Mouse (Mus musculus) brain, adult 2 months (tissue): ENCODE measurements at regions not wholly inside any gene's neighbourhood (a gene's known extent, or its start where the extent isn't known, plus 50 kb on each side); places are given as distances from the start of the nearest gene placed in this dataset.
A peak's percentile ranks its signal among the peaks of the same experiment; 100 is the strongest.

ENCODE experiments used
- DNase-seq: peaks from one replicate; pipeline ENCODE4 v3.0.0; 2011; ENCODE audit warnings: low read depth, low spot score

DNA sequence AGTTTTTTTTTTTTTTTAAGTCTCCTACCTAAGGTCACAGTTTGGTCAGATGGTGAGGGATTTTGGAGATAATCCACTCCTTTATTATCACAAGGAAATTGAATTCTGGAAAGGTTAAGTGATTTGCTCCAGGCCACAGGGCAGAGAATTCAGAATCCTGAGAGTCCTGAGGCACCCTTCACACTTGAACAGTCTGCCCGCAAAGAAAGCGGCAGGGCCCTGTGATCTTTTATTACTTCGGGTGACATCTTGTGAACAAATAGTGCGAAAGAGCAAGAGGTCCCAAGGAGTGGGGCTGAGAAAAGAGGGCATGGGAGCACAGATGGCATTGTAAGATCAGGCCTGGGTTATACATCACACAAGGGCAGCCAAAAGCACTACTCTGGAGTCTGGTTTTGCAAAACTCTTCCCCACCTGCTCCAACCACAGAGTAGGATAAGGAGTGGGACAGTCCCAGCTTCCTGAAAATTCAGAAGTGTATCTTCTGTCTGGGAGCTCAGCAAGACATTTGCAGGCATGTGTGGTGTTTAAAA is 150.5 kb upstream of the Wdr11 start:
- no peak for DNase-seq

GRCm38 (mm10) chr7:129469496-129469895 is 122.2 kb upstream of the Wdr11 start:
- DNase-seq: no peak

GRCm38 (mm10) chr7:129483736-129484135 is 107.9 kb upstream of the Wdr11 start:
- DNase-seq: peak; percentile 85

- peak; percentile 84 for DNase-seq
Measured at GRCm38 (mm10) chr7:129506894-129507293, 84.8 kb upstream of the Wdr11 start.

- no peak for DNase-seq
Measured at GRCm38 (mm10) chr7:129509631-129510132, 82.0 kb upstream of the Wdr11 start.

GRCm38 (mm10) chr7:129514619-129515018 is 77.0 kb upstream of the Wdr11 start:
- DNase-seq: no peak

DNA sequence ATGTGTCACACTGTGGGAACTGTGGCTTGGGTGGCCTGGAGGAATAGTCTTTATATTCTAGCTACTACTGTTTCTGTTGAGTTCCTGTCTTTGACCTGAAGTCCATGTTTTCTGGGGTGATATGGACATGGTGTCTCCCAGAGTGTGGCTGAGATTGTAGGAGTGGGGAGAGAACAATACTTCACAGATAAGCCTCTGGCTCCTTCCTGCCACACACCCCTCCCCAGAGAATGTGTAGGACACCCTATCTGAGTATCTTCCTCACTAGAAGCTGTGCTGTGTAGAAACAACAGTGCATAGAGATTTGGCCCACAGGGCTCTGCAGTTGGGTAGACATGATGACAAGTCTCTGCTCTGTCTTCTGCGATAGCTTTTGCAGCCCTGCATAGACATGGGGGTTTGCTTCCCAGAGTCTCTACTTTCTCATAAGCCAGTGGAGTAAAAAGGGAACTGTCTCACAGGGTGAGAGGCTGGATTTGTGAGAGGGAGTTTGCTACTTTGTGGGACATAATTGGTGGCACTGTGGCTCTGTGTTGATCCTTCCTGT is 67.2 kb upstream of the Wdr11 start:
- DNase-seq: no peak

- no peak for DNase-seq
Measured at GRCm38 (mm10) chr7:129525985-129526384, 65.7 kb upstream of the Wdr11 start.

- no peak for DNase-seq
Measured at GRCm38 (mm10) chr7:129528263-129528662, 63.4 kb upstream of the Wdr11 start.

DNA sequence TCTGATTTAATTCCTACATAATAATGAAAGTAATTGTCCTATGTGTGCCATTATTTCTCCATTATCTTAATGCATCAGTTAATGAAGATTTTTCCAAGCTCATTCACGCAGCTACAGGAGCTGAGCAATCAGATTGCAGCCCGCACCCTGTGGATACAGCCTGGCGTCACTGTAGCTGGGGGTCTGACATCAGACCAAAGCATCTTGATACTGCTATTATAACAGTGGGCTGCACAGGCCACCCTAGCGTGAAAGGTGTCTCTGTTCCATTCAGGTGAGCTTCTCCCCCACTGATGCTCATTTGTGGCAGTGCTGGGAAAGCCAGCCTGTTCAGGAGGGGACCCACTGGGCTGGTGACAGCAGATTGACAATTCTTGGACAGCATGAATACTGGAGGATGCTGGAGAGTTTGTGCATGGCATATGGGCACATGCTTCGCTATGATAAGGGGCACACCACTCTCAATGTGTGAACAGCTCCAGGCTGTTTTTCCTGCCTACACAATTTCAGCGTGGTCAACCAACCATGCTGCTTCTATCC is 58.2 kb upstream of the Wdr11 start:
- DNase-seq: no peak
